Mouse (Mus musculus) limb, embryonic 13.5 days (tissue): ENCODE measurements around the gene H1f0. TPM values are rescaled to one million over a fixed set of nuclear protein-coding genes. Genes with fewer than 3 reads are reported as not detected.

ENCODE experiments used
- ATAC-seq: fragments of 200-750 bp; cut with Nextera tagmentation; 2 replicates; pipeline ENCODE4 v1.8.0; 2017; ENCODE audit warnings: low read depth, moderate number of reproducible peaks, moderate TSS enrichment; ENCODE audit not compliant: low FRiP score
- H3K27ac ChIP-seq: fragments of 300-500 bp; sonication (generic); 2 replicates; pipeline ENCODE4 v1.5.1; 2015; ENCODE audit warnings: inconsistent platforms, mild to moderate bottlenecking, moderate library complexity
- H3K27me3 ChIP-seq: fragments of 300-500 bp; sonication (generic); 2 replicates; pipeline ENCODE4 v1.6.1; 2015; ENCODE audit warnings: mild to moderate bottlenecking, inconsistent platforms
- H3K36me3 ChIP-seq: fragments of 300-500 bp; sonication (generic); 2 replicates; pipeline ENCODE4 v1.6.1; 2015; ENCODE audit warnings: inconsistent platforms, mild to moderate bottlenecking, moderate library complexity
- H3K4me1 ChIP-seq: fragments of 300-500 bp; sonication (generic); 2 replicates; pipeline ENCODE4 v1.6.1; 2015; ENCODE audit warnings: inconsistent platforms
- H3K4me2 ChIP-seq: fragments of 300-500 bp; sonication (generic); replicated peaks from 2 replicates; pipeline ENCODE4 v1.6.1; 2015; ENCODE audit warnings: inconsistent platforms, mild to moderate bottlenecking, moderate library complexity
- H3K4me3 ChIP-seq: fragments of 300-500 bp; sonication (generic); 2 replicates; pipeline ENCODE4 v1.5.1; 2015; ENCODE audit warnings: moderate library complexity, mild to moderate bottlenecking, inconsistent platforms
- H3K9ac ChIP-seq: fragments of 300-500 bp; sonication (generic); 2 replicates; pipeline ENCODE4 v1.6.1; 2015; ENCODE audit warnings: mild to moderate bottlenecking, inconsistent platforms
- H3K9me3 ChIP-seq: fragments of 300-500 bp; sonication (generic); 2 replicates; pipeline ENCODE4 v1.6.1; 2016; ENCODE audit warnings: inconsistent platforms
- WGBS: fragments of 180-500 bp; shearing (Covaris S2); methylation state at CpG from one replicate; pipeline ENCODE4 v1.1.7; 2015; 5-methylcytosine and 5-hydroxymethylcytosine counted together
- polyA plus RNA-seq: library from polyadenylated mRNA; unstranded; fragments of >200 nt; fragmentation: Nextera tagmentation; extraction: Ambion mirVana; gene quantifications from 2 replicates; pipeline ENCODE4 v1.2.1, GENCODE M21; 2015

H1f0 gene
- polyA plus RNA-seq, 1 experiment from 2014 or later: 558 TPM

GRCm38 (mm10) chr15:79063160-79063740, 35.0 kb downstream of the H1f0 start:
- ATAC-seq: no peak
- Histone ChIP-seq H3K4me2 (peak overlapping the region; percentile 63), H3K4me1 (peaks cover 25% of the 10 kb centered on the region), H3K9me3 (no peaks in the 10 kb centered on the region), H3K27ac (no peak overlapping the region; the same call in 1 of the 2 replicates), H3K27me3 (no peaks in the 10 kb centered on the region), H3K4me3 (peak overlapping the region; percentile 36), H3K36me3 (peaks cover 29% of the 10 kb centered on the region), H3K9ac (no peak overlapping the region)
- 10% methylated on average over 14 of the region's 14 CpGs for WGBS

GRCm38 (mm10) chr15:79065086-79065770, 37.0 kb downstream of the H1f0 start:
- no peaks in the 10 kb centered on the region for H3K27me3 ChIP-seq
- no peak for ATAC-seq
- H3K36me3 ChIP-seq: peaks cover 9% of the 10 kb centered on the region
- H3K9ac ChIP-seq: no peak overlapping the region
- H3K27ac ChIP-seq: no peak overlapping the region; the same call in 1 of the 2 replicates
- no peaks in the 10 kb centered on the region for H3K9me3 ChIP-seq
- 41% methylated on average over 8 of the region's 8 CpGs for WGBS
- no peak overlapping the region for H3K4me2 ChIP-seq
- no peak overlapping the region for H3K4me3 ChIP-seq
- peaks cover 25% of the 10 kb centered on the region for H3K4me1 ChIP-seq

GRCm38 (mm10) chr15:79066276-79066675, 38.0 kb downstream of the H1f0 start:
- Histone ChIP-seq H3K9me3 (no peaks in the 10 kb centered on the region), H3K4me3 (no peak overlapping the region), H3K27me3 (no peaks in the 10 kb centered on the region), H3K9ac (no peak overlapping the region), H3K36me3 (no peaks in the 10 kb centered on the region), H3K27ac (no peak overlapping the region), H3K4me2 (no peak overlapping the region), H3K4me1 (peaks cover 21% of the 10 kb centered on the region)
- WGBS: 24% methylated on average over 2 of the region's 2 CpGs
- ATAC-seq: no peak

GRCm38 (mm10) chr15:79067631-79068030, 39.4 kb downstream of the H1f0 start:
- H3K9ac ChIP-seq: no peak overlapping the region
- WGBS: 66% methylated on average over 3 of the region's 3 CpGs
- H3K27me3 ChIP-seq: no peaks in the 10 kb centered on the region
- no peak overlapping the region for H3K27ac ChIP-seq
- H3K4me1 ChIP-seq: peaks cover 13% of the 10 kb centered on the region
- H3K4me3 ChIP-seq: no peak overlapping the region
- H3K4me2 ChIP-seq: no peak overlapping the region
- no peaks in the 10 kb centered on the region for H3K9me3 ChIP-seq
- H3K36me3 ChIP-seq: no peaks in the 10 kb centered on the region
- ATAC-seq: no peak

- ATAC-seq: no peak
- no peaks in the 10 kb centered on the region for H3K36me3 ChIP-seq
- no peak overlapping the region for H3K4me2 ChIP-seq
- H3K4me1 ChIP-seq: peaks cover 11% of the 10 kb centered on the region
- 82% methylated on average over 3 of the region's 3 CpGs for WGBS
- H3K27me3 ChIP-seq: no peaks in the 10 kb centered on the region
- H3K9me3 ChIP-seq: no peaks in the 10 kb centered on the region
- no peak overlapping the region for H3K4me3 ChIP-seq
- H3K9ac ChIP-seq: no peak overlapping the region
- no peak overlapping the region for H3K27ac ChIP-seq
Measured at GRCm38 (mm10) chr15:79068416-79068815, 40.2 kb downstream of the H1f0 start.

- H3K9ac ChIP-seq: no peak overlapping the region
- H3K27ac ChIP-seq: no peak overlapping the region
- no peaks in the 10 kb centered on the region for H3K27me3 ChIP-seq
- no peak for ATAC-seq
- WGBS: 62% methylated on average over 5 of the region's 5 CpGs
- H3K4me3 ChIP-seq: no peak overlapping the region
- H3K9me3 ChIP-seq: no peaks in the 10 kb centered on the region
- H3K4me2 ChIP-seq: no peak overlapping the region
- H3K4me1 ChIP-seq: peaks cover 18% of the 10 kb centered on the region
- no peaks in the 10 kb centered on the region for H3K36me3 ChIP-seq
Measured at GRCm38 (mm10) chr15:79071117-79072039, 43.1 kb downstream of the H1f0 start.

- no peak overlapping the region for H3K4me2 ChIP-seq
- H3K4me3 ChIP-seq: no peak overlapping the region
- H3K27ac ChIP-seq: no peak overlapping the region
- H3K4me1 ChIP-seq: peaks cover 16% of the 10 kb centered on the region
- no peaks in the 10 kb centered on the region for H3K9me3 ChIP-seq
- H3K9ac ChIP-seq: no peak overlapping the region
- ATAC-seq: no peak
- peaks cover 24% of the 10 kb centered on the region for H3K36me3 ChIP-seq
- H3K27me3 ChIP-seq: no peaks in the 10 kb centered on the region
Measured at GRCm38 (mm10) chr15:79073752-79074151, 45.5 kb downstream of the H1f0 start.

- Histone ChIP-seq H3K27me3 (no peaks in the 10 kb centered on the region), H3K4me1 (peaks cover 16% of the 10 kb centered on the region), H3K27ac (peak overlapping the region; percentile 74; the same call in 1 of the 2 replicates), H3K9ac (peak overlapping the region; percentile 85), H3K36me3 (peaks cover 31% of the 10 kb centered on the region), H3K4me3 (peak overlapping the region; percentile 96), H3K4me2 (peak overlapping the region; percentile 88), H3K9me3 (no peaks in the 10 kb centered on the region)
- no peak for ATAC-seq
- WGBS: 40% methylated on average over 10 of the region's 10 CpGs
Measured at GRCm38 (mm10) chr15:79074446-79074845, 46.2 kb downstream of the H1f0 start.

GRCm38 (mm10) chr15:79074913-79075532, 46.8 kb downstream of the H1f0 start, which contains the start of gene Eif3l:
Gene Eif3l (plus strand): TSS chr15:79075179.
- H3K9ac ChIP-seq: peak within 1 kb of the TSS; percentile 85
- peak within 1 kb of the TSS; percentile 74; the same call in 1 of the 2 replicates for H3K27ac ChIP-seq
- peak within 1 kb of the TSS; percentile 88 for H3K4me2 ChIP-seq
- peaks cover 36% of the 10 kb centered on the region for H3K36me3 ChIP-seq
- peak; percentile 84 for ATAC-seq
- peak within 1 kb of the TSS; percentile 96 for H3K4me3 ChIP-seq
- WGBS: under 1% methylated on average over 49 of the region's 49 CpGs
- peaks cover 16% of the 10 kb centered on the region for H3K4me1 ChIP-seq
- no peaks in the 10 kb centered on the region for H3K9me3 ChIP-seq
- H3K27me3 ChIP-seq: no peaks in the 10 kb centered on the region

- Histone ChIP-seq H3K36me3 (peaks cover 42% of the 10 kb centered on the region), H3K4me2 (peak overlapping the region; percentile 88), H3K9ac (peak overlapping the region; percentile 85), H3K4me3 (peak overlapping the region; percentile 96), H3K4me1 (peaks cover 16% of the 10 kb centered on the region), H3K9me3 (no peaks in the 10 kb centered on the region), H3K27me3 (no peaks in the 10 kb centered on the region), H3K27ac (no peak overlapping the region; the same call in 1 of the 2 replicates)
- 37% methylated on average over 15 of the region's 15 CpGs for WGBS
- no peak for ATAC-seq
Measured at GRCm38 (mm10) chr15:79075658-79076365, 47.6 kb downstream of the H1f0 start.

GRCm38 (mm10) chr15:79079567-79079966, 51.3 kb downstream of the H1f0 start:
- peaks cover 80% of the 10 kb centered on the region for H3K36me3 ChIP-seq
- no peak overlapping the region for H3K27ac ChIP-seq
- peaks cover 12% of the 10 kb centered on the region for H3K4me1 ChIP-seq
- no peak for ATAC-seq
- no peak overlapping the region for H3K4me2 ChIP-seq
- no peak overlapping the region for H3K9ac ChIP-seq
- no peaks in the 10 kb centered on the region for H3K27me3 ChIP-seq
- 96% methylated on average over 7 of the region's 7 CpGs for WGBS
- H3K9me3 ChIP-seq: no peaks in the 10 kb centered on the region
- no peak overlapping the region for H3K4me3 ChIP-seq
